ENCODE assay signal across 21 mouse cellular contexts in genomic region chr1:165594699-165595421, GRCm38 (mm10). TPM values are rescaled to one million over a fixed set of nuclear protein-coding genes. Genes with fewer than 3 reads are reported as not detected.
DNase-seq lines count a peak whose midpoint lies in the region; ATAC-seq and TF ChIP-seq lines count a peak whose summit lies in the region.
"Had no signal": no experiment of that assay in that cellular context is flagged by ENCODE, and none has a peak within 500 bp of the region (broad histone marks: within the 10 kb centered on the region; RNA-seq: fewer than 3 reads in every experiment).

No protein-coding gene starts in this region.

- H3K9ac ChIP-seq in kidney, embryonic 14.5 days (ENCODE audit: low read depth, low read length), result no peak overlapping the region
- H3K9ac ChIP-seq: embryonic facial prominence, embryonic 15.5 days; forebrain, embryonic 15.5 days; hindbrain, embryonic 15.5 days; limb, embryonic 15.5 days; neural tube, embryonic 15.5 days had no signal

- WGBS in kidney, embryonic 14.5 days, result 48% methylated on average over 15 of the region's 15 CpGs
- 75% methylated on average over 15 of the region's 15 CpGs for WGBS in lung, adult 2 months

- DNase-seq in kidney, adult 18-20 months, result no peak
- DNase-seq in brain, adult 2 months (ENCODE audit: low read depth, low spot score), result peak; percentile 24
- DNase-seq in gastrocnemius, postnatal 25 days, result peak; percentile 71
- peak; percentile 95 for DNase-seq in skeletal muscle tissue, adult 2 months (ENCODE audit: low read depth, low spot score)
- no peak for DNase-seq in testis, postnatal 14 days (ENCODE audit: low spot score)
- DNase-seq in lung, adult 2 months, result no peak
- DNase-seq: adrenal gland, adult 8-10 months; cerebellum, adult 8-10 months; heart, adult 11 months; left cerebral cortex, postnatal 4 days; spleen, adult 18-20 months; thymus, postnatal 25 days had no signal

- H3K27me3 ChIP-seq in kidney, embryonic 14.5 days (ENCODE audit: control insufficient read depth, insufficient read depth, low read length), result no peaks in the 10 kb centered on the region
- H3K27me3 ChIP-seq: embryonic facial prominence, embryonic 15.5 days; forebrain, embryonic 15.5 days; hindbrain, embryonic 15.5 days; limb, embryonic 15.5 days; neural tube, embryonic 15.5 days had no signal

- TF ChIP-seq POLR2A in lung, adult 2 months (IDR thresholded peaks at IDR 0.05; ENCODE audit: borderline replicate concordance, extremely low read depth, low read depth, low read length), result no peak

- H3K4me2 ChIP-seq in kidney, embryonic 14.5 days (replicated peaks; ENCODE audit: low read depth, low read length), result no peak overlapping the region
- H3K4me2 ChIP-seq: embryonic facial prominence, embryonic 15.5 days; forebrain, embryonic 15.5 days; heart, embryonic 11.5 days; hindbrain, embryonic 15.5 days; limb, embryonic 15.5 days; neural tube, embryonic 15.5 days had no signal

- H3K9me3 ChIP-seq in kidney, embryonic 14.5 days (ENCODE audit: control insufficient read depth, low read length), result no peaks in the 10 kb centered on the region
- H3K9me3 ChIP-seq: embryonic facial prominence, embryonic 15.5 days; forebrain, embryonic 15.5 days; hindbrain, embryonic 15.5 days; limb, embryonic 15.5 days; neural tube, embryonic 15.5 days had no signal

- peaks cover 57% of the 10 kb centered on the region for H3K36me3 ChIP-seq in kidney, embryonic 14.5 days (ENCODE audit: control insufficient read depth, insufficient read depth, low read length)

- H3K27ac ChIP-seq in kidney, embryonic 14.5 days (ENCODE audit: low read depth, low read length), result no peak overlapping the region; the same call in 1 of the 2 replicates
- H3K27ac ChIP-seq: embryonic facial prominence, embryonic 15.5 days; forebrain, embryonic 15.5 days; hindbrain, embryonic 15.5 days; limb, embryonic 15.5 days; macrophage; neural tube, embryonic 15.5 days had no signal

- no peak for TF ChIP-seq CTCF in lung, adult 2 months (IDR thresholded peaks at IDR 0.05; ENCODE audit: insufficient read depth, low read length)

- H3K4me1 ChIP-seq in kidney, embryonic 14.5 days (ENCODE audit: control insufficient read depth, insufficient read depth, low read length), result peaks cover 2% of the 10 kb centered on the region; the same call in 1 of the 2 replicates
- no peaks in the 10 kb centered on the region; the same call in 1 of the 2 replicates for H3K4me1 ChIP-seq in lung, adult 2 months (ENCODE audit: control insufficient read depth, insufficient read depth, low read length)
- H3K4me1 ChIP-seq: embryonic facial prominence, embryonic 15.5 days; forebrain, embryonic 15.5 days; hindbrain, embryonic 15.5 days; limb, embryonic 15.5 days; neural tube, embryonic 15.5 days had no signal

- ATAC-seq in kidney, embryonic 14.5 days (ENCODE audit: low FRiP score, low TSS enrichment), result peak; percentile 66
- ATAC-seq: forebrain, embryonic 15.5 days; lung, postnatal 0 days had no signal

- no peak overlapping the region for H3K4me3 ChIP-seq in kidney, embryonic 14.5 days (ENCODE audit: low read length)
- no peak overlapping the region for H3K4me3 ChIP-seq in lung, adult 2 months (replicated peaks; ENCODE audit: extremely low read depth, low read depth, low read length)
- H3K4me3 ChIP-seq: embryonic facial prominence, embryonic 15.5 days; forebrain, embryonic 15.5 days; hindbrain, embryonic 15.5 days; limb, embryonic 15.5 days; neural tube, embryonic 15.5 days had no signal

RNA-seq across cellular contexts. Expression of gene Mpzl1, which starts 39.5 kb away (rescaled TPM):
- 196 and 253 TPM in 2 replicates for polyA plus RNA-seq in kidney, embryonic 14.5 days (2014; fragmentation: Nextera tagmentation; extraction: Ambion mirVana)
- 10 to 100 TPM in 1 of 2 experiments, 1 to 10 TPM in 1; 9.2 to 10.1 TPM for total RNA-seq in gastrocnemius, postnatal 25 days (2021)
- 33.6 and 47.2 TPM in 2 replicates for polyA plus RNA-seq in lung, adult 2 months (2012; rRNA removed)

Comparison
In these comparisons a context has a peak if more than half of its experiments do, and no peak if none do; other contexts are left out.
1. DNase-seq: peak in brain, adult 2 months (single experiment), gastrocnemius, postnatal 25 days (single experiment) and skeletal muscle tissue, adult 2 months (single experiment); none in kidney, adult 18-20 months (single experiment), testis, postnatal 14 days (single experiment) and lung, adult 2 months (single experiment).